In the genomic region with DNA sequence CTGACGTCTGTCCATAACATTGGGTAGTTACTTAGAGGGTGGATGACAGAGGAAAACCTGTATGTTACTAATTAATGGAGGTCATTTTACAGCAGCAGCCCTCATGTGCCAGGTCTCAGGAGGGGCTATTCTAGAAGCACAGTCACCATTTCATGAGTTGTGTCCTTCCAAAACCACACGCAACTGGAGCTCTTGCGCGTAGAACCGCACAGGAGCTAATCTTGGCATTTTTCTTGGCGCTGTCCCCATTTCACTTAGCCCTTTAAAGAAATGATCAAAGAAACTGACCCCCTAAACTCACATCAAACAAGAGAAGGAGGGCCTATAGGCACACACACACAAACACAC, we compare ENCODE assay signal across 13 mouse cellular contexts. TPM values are rescaled to one million over a fixed set of nuclear protein-coding genes. Genes with fewer than 3 reads are reported as not detected.
DNase-seq lines count a peak whose midpoint lies in the region; ATAC-seq and TF ChIP-seq lines count a peak whose summit lies in the region.
"Had no signal": no experiment of that assay in that cellular context is flagged by ENCODE, and none has a peak within 500 bp of the region (broad histone marks: within the 10 kb centered on the region; RNA-seq: fewer than 3 reads in every experiment).

No protein-coding gene starts in this region.

- peak overlapping the region; percentile 93 for H3K4me2 ChIP-seq in heart, embryonic 13.5 days
- H3K4me2 ChIP-seq in midbrain, postnatal 0 days (ENCODE audit: low read depth, low read length, poor library complexity, severe bottlenecking) = peak overlapping the region; percentile 77
- H3K4me2 ChIP-seq in intestine, postnatal 0 days (replicated peaks; ENCODE audit: low read depth) = no peak overlapping the region

- ATAC-seq in heart, embryonic 13.5 days (ENCODE audit: extremely low read depth, insufficient number of reproducible peaks, low FRiP score, low TSS enrichment) = no peak
- ATAC-seq in midbrain, postnatal 0 days (ENCODE audit: low FRiP score) = no peak
- no peak for ATAC-seq in intestine, postnatal 0 days

- H3K27me3 ChIP-seq in heart, embryonic 13.5 days (replicated peaks) = peaks cover 29% of the 10 kb centered on the region
- peaks cover 26% of the 10 kb centered on the region for H3K27me3 ChIP-seq in heart, embryonic 10.5 days (ENCODE audit: insufficient read depth, poor library complexity, severe bottlenecking)
- H3K27me3 ChIP-seq in hindbrain, embryonic 10.5 days (ENCODE audit: insufficient read depth, poor library complexity, severe bottlenecking) = peaks cover 28% of the 10 kb centered on the region
- H3K27me3 ChIP-seq in midbrain, postnatal 0 days (ENCODE audit: insufficient read depth, low read length) = peaks cover 3% of the 10 kb centered on the region; the same call in 1 of the 2 replicates
- H3K27me3 ChIP-seq in intestine, postnatal 0 days (replicated peaks; ENCODE audit: control insufficient read depth, insufficient read depth, low read length) = peaks cover 15% of the 10 kb centered on the region

- H3K36me3 ChIP-seq in heart, embryonic 13.5 days = no peaks in the 10 kb centered on the region
- no peaks in the 10 kb centered on the region for H3K36me3 ChIP-seq in heart, embryonic 10.5 days
- H3K36me3 ChIP-seq in hindbrain, embryonic 10.5 days = no peaks in the 10 kb centered on the region
- no peaks in the 10 kb centered on the region for H3K36me3 ChIP-seq in midbrain, postnatal 0 days (ENCODE audit: insufficient read depth, low read length)
- no peaks in the 10 kb centered on the region for H3K36me3 ChIP-seq in intestine, postnatal 0 days (ENCODE audit: control insufficient read depth, insufficient read depth)

- H3K9me3 ChIP-seq in heart, embryonic 13.5 days = no peaks in the 10 kb centered on the region
- H3K9me3 ChIP-seq in heart, embryonic 10.5 days = no peaks in the 10 kb centered on the region
- no peaks in the 10 kb centered on the region for H3K9me3 ChIP-seq in hindbrain, embryonic 10.5 days
- H3K9me3 ChIP-seq in midbrain, postnatal 0 days (ENCODE audit: low read length) = no peaks in the 10 kb centered on the region
- H3K9me3 ChIP-seq in intestine, postnatal 0 days (ENCODE audit: control insufficient read depth) = no peaks in the 10 kb centered on the region

- H3K9ac ChIP-seq in heart, embryonic 13.5 days = no peak overlapping the region
- peak overlapping the region; percentile 67 for H3K9ac ChIP-seq in midbrain, postnatal 0 days (replicated peaks; ENCODE audit: low read length, poor library complexity, severe bottlenecking)
- H3K9ac ChIP-seq in intestine, postnatal 0 days (ENCODE audit: low read depth, low read length) = no peak overlapping the region

- H3K4me1 ChIP-seq in heart, embryonic 13.5 days = peaks cover 17% of the 10 kb centered on the region
- H3K4me1 ChIP-seq in heart, embryonic 10.5 days = peaks cover 10% of the 10 kb centered on the region; the same call in 1 of the 2 replicates
- H3K4me1 ChIP-seq in hindbrain, embryonic 10.5 days (replicated peaks) = peaks cover 21% of the 10 kb centered on the region
- H3K4me1 ChIP-seq in midbrain, postnatal 0 days (ENCODE audit: insufficient read depth, low read length) = no peaks in the 10 kb centered on the region
- no peaks in the 10 kb centered on the region for H3K4me1 ChIP-seq in intestine, postnatal 0 days (replicated peaks; ENCODE audit: control insufficient read depth, insufficient read depth, low read length)

- H3K4me3 ChIP-seq in heart, embryonic 13.5 days = peak overlapping the region; percentile 72
- no peak overlapping the region for H3K4me3 ChIP-seq in heart, embryonic 10.5 days
- H3K4me3 ChIP-seq in hindbrain, embryonic 10.5 days = peak overlapping the region; percentile 65; the same call in 1 of the 2 replicates
- H3K4me3 ChIP-seq in midbrain, postnatal 0 days (ENCODE audit: low read depth, low read length) = peak overlapping the region; percentile 79
- no peak overlapping the region for H3K4me3 ChIP-seq in intestine, postnatal 0 days (ENCODE audit: low read depth, low read length)
- H3K4me3 ChIP-seq: myocyte had no signal

- TF ChIP-seq CTCF in midbrain, postnatal 0 days (IDR thresholded peaks at IDR 0.05) = no peak
- no peak for TF ChIP-seq CTCF in intestine, postnatal 0 days (IDR thresholded peaks at IDR 0.05; ENCODE audit: low read depth)

- no peak for DNase-seq in heart, embryonic 10.5 days (ENCODE audit: low spot score)
- peak; percentile 59 for DNase-seq in cerebellum, adult 9-11 months
- no peak for DNase-seq in hindbrain, embryonic 10.5 days (ENCODE audit: low spot score)
- DNase-seq in midbrain, postnatal 0 days (ENCODE audit: low spot score) = peak; percentile 15
- DNase-seq in c-Kit-positive CD71-positive TER-119-positive erythroid progenitor cells, embryonic 14.5 days (ENCODE audit: low spot score) = no peak
- no peak for DNase-seq in thymus, postnatal 25 days
- DNase-seq: gastrocnemius, postnatal 36 days had no signal

- WGBS in heart, embryonic 13.5 days = 56% methylated on average over 6 of the region's 6 CpGs
- WGBS in heart, embryonic 10.5 days = 84% methylated on average over 6 of the region's 6 CpGs
- WGBS in hindbrain, embryonic 10.5 days = 76% methylated on average over 6 of the region's 6 CpGs
- WGBS in midbrain, postnatal 0 days = 60% methylated on average over 6 of the region's 6 CpGs
- WGBS in intestine, postnatal 0 days = 75% methylated on average over 6 of the region's 6 CpGs

- no peak overlapping the region for H3K27ac ChIP-seq in heart, embryonic 13.5 days (replicated peaks)
- H3K27ac ChIP-seq in heart, embryonic 10.5 days = no peak overlapping the region
- no peak overlapping the region for H3K27ac ChIP-seq in hindbrain, embryonic 10.5 days
- no peak overlapping the region; the same call in 1 of the 2 replicates for H3K27ac ChIP-seq in midbrain, postnatal 0 days (ENCODE audit: low read depth, low read length)
- H3K27ac ChIP-seq in intestine, postnatal 0 days (ENCODE audit: low read depth, low read length) = no peak overlapping the region
- H3K27ac ChIP-seq: kidney, postnatal 0 days had no signal

RNA-seq across cellular contexts. Expression of gene Kctd8, which starts 1.9 kb away (rescaled TPM):
- 1.3 and 1.5 TPM in 2 replicates for polyA plus RNA-seq in heart, embryonic 13.5 days (2015; fragmentation: Nextera tagmentation; extraction: Ambion mirVana)
- 0.28 and 0.48 TPM in 2 replicates for polyA plus RNA-seq in heart, embryonic 10.5 days (2016; fragmentation: Nextera tagmentation; extraction: Ambion mirVana)
- 1.0 and 2.5 TPM in 2 replicates for polyA plus RNA-seq in hindbrain, embryonic 10.5 days (2016; fragmentation: Nextera tagmentation; extraction: Ambion mirVana)
- total RNA-seq in midbrain, postnatal 0 days (2014; rRNA removed) = 57.3 and 58.6 TPM in 2 replicates
- 32.8 and 33.5 TPM in 2 replicates for polyA plus RNA-seq in midbrain, postnatal 0 days (2015; fragmentation: Nextera tagmentation; extraction: Ambion mirVana)
- 0.17 and 0.22 TPM in 2 replicates for polyA plus RNA-seq in intestine, postnatal 0 days (2015; fragmentation: Nextera tagmentation; extraction: Ambion mirVana)
- total RNA-seq: gastrocnemius, postnatal 36 days; liver, adult 2 months had no signal
- polyA plus RNA-seq: CD4-positive, CD25-positive, alpha-beta regulatory T cell, adult 4 months; liver, adult 2 months; myocyte had no signal

Comparison
In these comparisons a context has a peak if more than half of its experiments do, and no peak if none do; other contexts are left out.
1. H3K4me3 ChIP-seq: peak in heart, embryonic 13.5 days (single experiment), hindbrain, embryonic 10.5 days (single experiment) and midbrain, postnatal 0 days (single experiment); none in heart, embryonic 10.5 days (single experiment) and intestine, postnatal 0 days (single experiment).
2. DNase-seq: peak in cerebellum, adult 9-11 months (single experiment) and midbrain, postnatal 0 days (single experiment); none in heart, embryonic 10.5 days (single experiment), hindbrain, embryonic 10.5 days (single experiment), c-Kit-positive CD71-positive TER-119-positive erythroid progenitor cells, embryonic 14.5 days (single experiment) and thymus, postnatal 25 days (single experiment).